Mouse (Mus musculus): ENCODE data around the gene C130074G19Rik.
A peak's percentile ranks its signal among the peaks of the same experiment; 100 is the strongest.

C130074G19Rik gene

GRCm38 (mm10) chr1:184844326-184845066, 38.5 kb downstream of the C130074G19Rik start:
- DNase-seq (ENCODE audit: extremely low spot score): peak; percentile 24

GRCm38 (mm10) chr1:184837649-184838048, 45.4 kb downstream of the C130074G19Rik start:
- no peak for DNase-seq (ENCODE audit: extremely low spot score)

- DNase-seq (ENCODE audit: extremely low spot score): no peak
These were observed 46.7 kb downstream of the C130074G19Rik start for GRCm38 (mm10) chr1:184836350-184836749.

GRCm38 (mm10) chr1:184833499-184833898, 49.5 kb downstream of the C130074G19Rik start:
- DNase-seq (ENCODE audit: extremely low spot score): no peak

GRCm38 (mm10) chr1:184832211-184832610, 50.8 kb downstream of the C130074G19Rik start:
- no peak for DNase-seq (ENCODE audit: extremely low spot score)

GRCm38 (mm10) chr1:184829897-184830296, 53.1 kb downstream of the C130074G19Rik start:
- DNase-seq (ENCODE audit: extremely low spot score): no peak

- peak; percentile 15 for DNase-seq (ENCODE audit: extremely low spot score)
These were observed 55.8 kb downstream of the C130074G19Rik start for GRCm38 (mm10) chr1:184827175-184827701.

GRCm38 (mm10) chr1:184825093-184825492, 57.9 kb downstream of the C130074G19Rik start:
- peak; percentile 57 for DNase-seq (ENCODE audit: extremely low spot score)

GRCm38 (mm10) chr1:184824439-184824851, 58.6 kb downstream of the C130074G19Rik start:
- DNase-seq (ENCODE audit: extremely low spot score): peak; percentile 91

- DNase-seq (ENCODE audit: extremely low spot score): peak; percentile 24
These were observed 60.3 kb downstream of the C130074G19Rik start for GRCm38 (mm10) chr1:184822678-184823077.
